Mouse (Mus musculus): Measurements from ENCODE around the gene Lhb. TPM values are rescaled to one million over a fixed set of nuclear protein-coding genes. Genes with fewer than 3 reads are reported as not detected.

Gene Lhb
- total RNA-seq, 2 experiments from 2014 or later: 0.35 TPM; not detected in 1

DNA sequence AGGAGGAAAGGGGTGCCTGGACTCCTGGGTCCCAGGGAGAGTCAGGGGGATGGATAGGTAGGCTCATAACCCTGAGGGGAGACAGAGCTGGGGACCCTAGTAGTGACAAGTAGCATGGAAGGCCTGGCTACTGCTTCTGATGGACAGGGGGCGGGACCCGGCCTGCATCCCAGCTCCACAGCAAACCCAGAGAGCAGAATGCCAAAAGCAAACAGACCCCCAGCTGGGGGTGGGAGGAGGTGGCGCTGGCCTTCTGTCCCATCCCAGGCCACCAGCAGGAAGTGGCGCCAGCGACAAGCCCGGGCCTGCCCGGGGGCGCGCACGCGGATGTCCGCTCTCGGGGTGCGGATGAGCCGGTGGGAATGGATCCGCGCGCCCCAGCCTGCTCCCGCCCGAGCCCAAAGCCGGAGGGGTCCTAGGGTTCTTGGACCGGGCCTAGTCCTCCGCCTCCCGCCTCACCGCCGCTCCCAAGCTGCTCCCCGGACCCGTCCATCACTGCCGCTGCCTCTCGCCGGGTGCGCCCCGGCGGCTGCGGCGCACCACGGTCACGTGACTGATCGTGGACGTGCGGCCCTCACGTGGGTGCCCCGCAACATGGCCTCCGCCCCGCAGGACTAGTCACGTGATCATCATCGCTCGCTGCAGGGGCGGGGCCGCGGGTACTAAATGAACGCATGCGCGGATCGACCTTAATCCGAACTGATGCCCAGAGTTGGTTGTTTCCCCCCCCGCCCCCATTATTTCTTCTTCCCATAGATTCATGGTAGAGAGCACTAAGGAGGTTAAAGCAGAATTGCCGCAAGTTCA lies 45.9 kb downstream of the Lhb start, which contains the start of gene Bax:
Gene Bax (minus strand): TSS at position 616 of the 807 bp plus-strand sequence.
- intact Hi-C loops (cut with DNase I; ENCODE audit: low total_unique reads): no loop called here
- DNase-seq: peak; percentile 97

GRCm38 (mm10) chr7:45467090-45467670 lies 46.6 kb downstream of the Lhb start:
- DNase-seq: no peak
- intact Hi-C loops (cut with DNase I; ENCODE audit: low total_unique reads): no loop called here

DNA sequence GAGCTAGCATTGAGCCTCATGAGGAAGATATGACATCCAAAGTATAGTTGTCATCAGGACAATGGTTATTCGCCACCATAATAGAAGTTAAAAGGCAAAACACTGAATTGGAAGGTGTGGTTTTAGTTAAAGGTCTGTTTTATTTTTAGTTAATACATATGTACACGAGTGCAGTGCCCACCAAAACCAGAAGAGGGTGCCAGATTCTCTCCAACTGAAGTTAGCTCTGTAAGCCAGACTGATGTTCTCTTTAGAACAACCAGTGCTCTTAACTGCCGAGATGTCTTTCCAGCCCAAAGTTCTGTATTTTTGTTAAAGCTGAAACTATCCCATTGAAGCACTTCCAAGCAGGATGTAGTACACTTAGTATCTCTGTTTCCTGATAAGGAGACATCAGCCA lies 50.2 kb downstream of the Lhb start:
- intact Hi-C loops (cut with DNase I; ENCODE audit: low total_unique reads): no loop called here

More for the DNA sequence above, 50.2 kb downstream of the Lhb start:
- DNase-seq: peak; percentile 66

Small RNA genes within 50 kb of the gene (microRNA-seq; reads per million reads assigned to microRNA genes)
- 0 reads per million in 2 experiments for gene Gm22133

Other genes starting within 250 kb of the Lhb start
- under 1 TPM; 0.16 to 0.23 TPM for gene Gfy, start 241.3 kb upstream of the Lhb start, total RNA-seq (2021)
- gene Pth2, start 239.8 kb upstream of the Lhb start, total RNA-seq (2021): not detected
- gene Ccdc155, start 215.9 kb upstream of the Lhb start, total RNA-seq (2021): 1 to 10 TPM; 2.1 to 2.6 TPM
- gene Dkkl1, start 208.7 kb upstream of the Lhb start, total RNA-seq (2021): not detected
- 10 to 100 TPM in 1 of 2 experiments, 1 to 10 TPM in 1; 7.1 to 10.9 TPM for gene Tead2, start 205.1 kb upstream of the Lhb start, total RNA-seq (2021)
- gene Cd37, start 181.7 kb upstream of the Lhb start, total RNA-seq (2021): 1 to 10 TPM; 1.4 to 1.5 TPM
- not detected for gene Slc6a16, start 179.7 kb upstream of the Lhb start, total RNA-seq (2021)
- not detected for gene Slc6a21, start 143.3 kb upstream of the Lhb start, total RNA-seq (2021)
- gene Trpm4, start 87.0 kb upstream of the Lhb start, total RNA-seq (2021): 10 to 100 TPM; 23.5 to 24.5 TPM
- gene Hrc, start 85.5 kb upstream of the Lhb start, total RNA-seq (2021): 100 to 1,000 TPM; 711 to 744 TPM
- under 1 TPM; 0.69 to 0.78 TPM for gene Ppfia3, start 53.8 kb upstream of the Lhb start, total RNA-seq (2021)
- gene Lin7b, start 50.2 kb upstream of the Lhb start, total RNA-seq (2021): 1 to 10 TPM in 1 of 2 experiments, under 1 TPM in 1; 0.49 to 1.6 TPM
- gene Snrnp70, start 25.1 kb upstream of the Lhb start, total RNA-seq (2021): 10 to 100 TPM; 90.1 to 93.1 TPM
- gene Kcna7, start 15.2 kb upstream of the Lhb start, total RNA-seq (2021): 10 to 100 TPM; 39.6 to 44.1 TPM
- 1 to 10 TPM; 2.3 to 2.6 TPM for gene Ntf5, start 7.1 kb upstream of the Lhb start, total RNA-seq (2021)
- 100 to 1,000 TPM; 167 to 213 TPM for gene Gys1, start 14.0 kb downstream of the Lhb start, total RNA-seq (2021)
- 10 to 100 TPM; 20.3 to 23.7 TPM for gene Ruvbl2, start 17.3 kb downstream of the Lhb start, total RNA-seq (2021)
- gene Ftl1, start 39.1 kb downstream of the Lhb start, total RNA-seq (2021): 100 to 1,000 TPM; 119 to 132 TPM
- 10 to 100 TPM; 20.1 to 22.4 TPM for gene Bax, start 46.1 kb downstream of the Lhb start, total RNA-seq (2021)
- not detected for gene Tulp2, start 61.1 kb downstream of the Lhb start, total RNA-seq (2021)
- 1 to 10 TPM; 6.0 to 6.2 TPM for gene Gm45808, start 66.0 kb downstream of the Lhb start, total RNA-seq (2021)
- 10 to 100 TPM in 1 of 2 experiments, 1 to 10 TPM in 1; 9.4 to 10.5 TPM for gene Dhdh, start 68.0 kb downstream of the Lhb start, total RNA-seq (2021)
- 100 to 1,000 TPM; 100 TPM for gene Nucb1, start 89.6 kb downstream of the Lhb start, total RNA-seq (2021)
- 10 to 100 TPM; 13.1 to 18.4 TPM for gene Ppp1r15a, start 105.4 kb downstream of the Lhb start, total RNA-seq (2021)
- 10 to 100 TPM in 1 of 2 experiments, 1 to 10 TPM in 1; 6.8 to 14.8 TPM for gene Plekha4, start 105.5 kb downstream of the Lhb start, total RNA-seq (2021)
- gene Hsd17b14, start 134.1 kb downstream of the Lhb start, total RNA-seq (2021): 1 to 10 TPM; 1.7 to 2.3 TPM
- gene Bcat2, start 149.3 kb downstream of the Lhb start, total RNA-seq (2021): 10 to 100 TPM; 37.2 to 37.8 TPM
- not detected for gene Fgf21, start 194.7 kb downstream of the Lhb start, total RNA-seq (2021)
- gene Fut1, start 196.5 kb downstream of the Lhb start, total RNA-seq (2021): under 1 TPM in 1 of 2 experiments, not detected in 1; 0.11 TPM
- under 1 TPM; 0.12 to 0.18 TPM for gene Izumo1, start 201.0 kb downstream of the Lhb start, total RNA-seq (2021)
- gene Rasip1, start 206.7 kb downstream of the Lhb start, total RNA-seq (2021): 10 to 100 TPM; 14.1 to 16.1 TPM
- gene Mamstr, start 219.2 kb downstream of the Lhb start, total RNA-seq (2021): 10 to 100 TPM; 60.3 to 85.3 TPM
- under 1 TPM; 0.58 to 0.66 TPM for gene Fut2, start 245.6 kb downstream of the Lhb start, total RNA-seq (2021)